Mouse (Mus musculus): ENCODE measurements around the gene Hacd2. TPM values are rescaled to one million over a fixed set of nuclear protein-coding genes. Genes with fewer than 3 reads are reported as not detected.
A peak's percentile ranks its signal among the peaks of the same experiment; 100 is the strongest.

The Hacd2 gene
- polyA plus RNA-seq, 1 experiment, result 171 TPM

DNA sequence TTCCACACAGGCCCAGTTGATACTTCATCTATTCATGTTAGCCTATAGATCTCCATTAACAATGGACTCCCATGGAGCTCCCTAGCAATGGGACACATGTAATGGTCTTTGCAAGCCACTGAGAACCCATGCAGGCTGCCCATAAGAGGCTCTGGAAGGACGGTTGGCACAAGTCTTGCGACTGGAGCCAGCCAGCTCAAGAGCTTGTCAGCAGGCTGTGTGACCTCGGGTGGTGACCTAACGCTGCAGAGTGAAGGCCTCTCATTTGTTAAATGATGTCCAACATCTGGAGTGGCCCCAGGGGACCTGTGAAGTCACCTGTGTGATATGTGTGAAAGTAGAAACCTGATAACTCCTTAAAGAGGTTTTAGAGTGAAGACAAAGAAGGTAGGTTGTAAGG, 25.2 kb upstream of the Hacd2 start:
- Histone ChIP-seq H3K27ac (replicated peaks; ENCODE audit: low read depth, low read length) (peak overlapping the region; percentile 82), H3K4me1 (ENCODE audit: control insufficient read depth, insufficient read depth, insufficient read length, low read length) (peaks cover 27% of the 10 kb centered on the region), H3K4me3 (ENCODE audit: insufficient read depth, low read depth, low read length) (no peak overlapping the region)

DNA sequence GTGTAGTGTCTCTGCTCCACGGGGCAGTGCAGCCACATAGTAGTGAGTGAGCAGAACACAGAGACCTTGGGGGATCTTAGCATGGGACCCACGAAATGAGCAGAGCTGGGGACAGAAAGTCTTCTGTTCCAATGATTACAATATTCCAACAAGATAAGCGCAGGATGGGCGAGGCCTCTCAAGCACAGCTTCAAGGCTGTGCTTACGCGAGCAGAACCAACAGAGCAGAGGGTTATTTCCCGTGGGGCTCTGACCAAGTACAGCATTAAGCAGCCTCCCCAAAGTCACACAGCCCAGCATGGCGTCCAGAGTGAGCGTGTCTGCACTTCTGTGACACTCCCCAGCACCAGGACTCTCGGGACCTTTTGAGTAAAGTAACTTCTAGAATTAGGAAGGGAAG, 24.7 kb upstream of the Hacd2 start:
- no peak overlapping the region for H3K4me3 ChIP-seq (ENCODE audit: insufficient read depth, low read depth, low read length)
- peaks cover 27% of the 10 kb centered on the region for H3K4me1 ChIP-seq (ENCODE audit: control insufficient read depth, insufficient read depth, insufficient read length, low read length)
- H3K27ac ChIP-seq (replicated peaks; ENCODE audit: low read depth, low read length), result peak overlapping the region; percentile 82

DNA sequence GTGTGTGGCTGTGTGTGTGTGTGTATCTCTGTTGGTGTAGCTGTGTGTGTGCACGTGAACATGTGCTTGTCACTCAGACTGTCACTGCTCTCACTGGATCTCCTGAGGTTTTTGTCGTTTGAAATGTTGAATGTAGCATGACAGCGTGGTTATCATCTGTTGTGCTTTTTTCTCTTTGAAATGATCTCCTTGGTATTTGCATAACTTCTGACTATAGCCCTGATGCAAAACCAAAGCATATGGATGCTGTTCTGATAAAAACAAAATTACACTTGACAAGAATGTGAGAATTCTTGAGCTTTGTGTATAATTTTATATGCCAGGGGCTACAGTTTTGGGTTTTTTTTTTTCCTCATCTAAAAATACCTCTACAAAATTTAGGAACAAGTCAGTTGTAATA, 23.2 kb upstream of the Hacd2 start:
- no peak overlapping the region for H3K27ac ChIP-seq (replicated peaks; ENCODE audit: low read depth, low read length)

DNA sequence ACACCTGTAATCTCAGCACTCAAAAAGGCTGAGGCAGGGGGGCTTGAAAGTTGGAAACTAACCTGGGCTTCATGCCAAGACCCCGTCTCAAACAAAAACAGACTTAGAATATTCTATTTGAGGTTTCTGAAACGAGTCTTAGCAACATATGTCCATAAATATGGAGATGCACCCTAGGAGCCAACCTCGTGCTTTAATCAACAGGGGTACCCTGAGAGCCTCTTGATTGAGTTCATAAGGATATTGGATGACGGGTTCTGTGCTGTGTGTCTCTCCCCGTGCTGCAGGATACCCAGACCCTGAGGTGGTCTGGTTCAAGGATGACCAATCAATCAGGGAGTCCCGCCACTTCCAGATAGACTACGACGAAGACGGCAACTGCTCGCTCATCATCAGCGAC, 22.2 kb upstream of the Hacd2 start:
- no peak overlapping the region for H3K4me3 ChIP-seq (ENCODE audit: insufficient read depth, low read depth, low read length)

More for the DNA sequence above, 23.2 kb upstream of the Hacd2 start:
- H3K4me1 ChIP-seq (ENCODE audit: control insufficient read depth, insufficient read depth, insufficient read length, low read length), result peaks cover 21% of the 10 kb centered on the region
- no peak overlapping the region for H3K4me3 ChIP-seq (ENCODE audit: insufficient read depth, low read depth, low read length)

DNA sequence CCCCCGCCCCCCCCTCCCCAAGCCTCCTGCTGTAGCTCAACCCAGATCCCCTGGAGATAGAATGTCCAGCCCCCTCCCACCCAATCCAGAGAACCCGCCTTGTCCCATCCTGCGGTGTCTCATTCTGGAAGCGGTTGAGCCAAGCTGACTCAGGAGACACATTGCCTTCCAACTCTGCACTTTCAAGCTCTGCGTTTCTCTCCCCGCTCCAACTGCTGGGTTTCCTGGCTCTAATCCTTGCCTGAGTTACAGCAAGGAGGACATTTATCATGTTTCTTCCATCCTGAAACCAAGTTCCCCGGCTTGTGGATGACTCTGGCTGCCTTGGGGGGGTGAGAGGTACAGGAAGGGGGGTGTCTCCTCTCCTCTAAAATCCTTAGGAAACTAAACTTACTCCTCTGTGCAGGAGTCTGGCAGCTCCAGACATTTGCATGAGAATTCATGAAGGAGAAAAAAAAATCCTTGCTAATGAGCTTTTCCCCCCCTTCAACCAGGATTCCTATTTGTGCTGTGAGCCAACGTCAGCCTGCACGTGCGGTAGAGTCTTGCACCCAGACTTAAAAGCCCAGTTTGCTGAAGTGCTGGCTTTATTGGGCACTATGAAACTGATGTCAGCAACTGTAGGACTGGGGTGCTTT, 21.2 kb upstream of the Hacd2 start:
- peak overlapping the region; percentile 21; the same call in 1 of the 2 replicates for H3K27ac ChIP-seq (replicated peaks; ENCODE audit: low read depth, low read length)
- H3K4me1 ChIP-seq (ENCODE audit: control insufficient read depth, insufficient read depth, insufficient read length, low read length), result peaks cover 11% of the 10 kb centered on the region
- no peak overlapping the region for H3K4me3 ChIP-seq (ENCODE audit: insufficient read depth, low read depth, low read length)

More for the DNA sequence above, 22.2 kb upstream of the Hacd2 start:
- Histone ChIP-seq H3K4me1 (ENCODE audit: control insufficient read depth, insufficient read depth, insufficient read length, low read length) (peaks cover 15% of the 10 kb centered on the region), H3K27ac (replicated peaks; ENCODE audit: low read depth, low read length) (no peak overlapping the region)

DNA sequence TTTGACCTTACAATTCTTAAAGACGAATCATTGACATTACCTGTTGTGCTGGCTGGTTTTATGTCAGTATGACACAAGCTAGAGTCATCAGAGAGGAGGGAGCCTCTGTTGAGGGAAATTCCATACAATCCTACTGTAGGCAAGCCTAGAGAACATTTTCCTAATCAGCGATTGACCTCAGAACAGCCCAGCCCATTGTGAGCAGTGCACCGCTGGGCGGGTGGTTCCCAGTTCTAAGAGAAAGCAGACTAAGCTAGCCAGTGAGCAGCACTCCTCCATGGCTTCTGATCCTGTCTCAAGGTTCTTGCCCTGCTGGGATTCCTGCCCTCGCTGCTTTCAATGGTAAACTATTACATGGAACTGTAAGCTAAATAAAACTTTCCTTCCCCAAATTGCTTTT, 17.9 kb upstream of the Hacd2 start:
- Histone ChIP-seq H3K27ac (replicated peaks; ENCODE audit: low read depth, low read length) (no peak overlapping the region), H3K4me3 (ENCODE audit: insufficient read depth, low read depth, low read length) (no peak overlapping the region), H3K4me1 (ENCODE audit: control insufficient read depth, insufficient read depth, insufficient read length, low read length) (peaks cover 7% of the 10 kb centered on the region)

DNA sequence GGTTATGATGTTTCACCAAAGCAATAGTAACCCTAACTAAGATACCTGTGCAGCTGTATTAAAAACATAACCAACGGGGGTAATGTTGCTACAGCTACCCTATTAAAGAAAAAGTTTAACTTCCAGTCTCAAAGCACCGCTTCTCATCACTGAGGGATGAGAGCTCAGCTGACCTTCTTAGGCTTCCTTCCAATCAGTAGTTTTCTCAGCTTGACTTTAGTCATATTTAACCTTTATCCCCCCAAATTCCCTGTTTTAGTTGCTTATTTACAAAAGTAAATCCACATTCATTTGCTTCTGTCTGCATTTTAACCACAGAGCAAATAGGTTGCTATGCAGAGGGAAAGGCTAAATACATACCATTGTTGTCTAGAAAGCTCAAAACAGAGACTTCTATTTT, 17.5 kb upstream of the Hacd2 start:
- H3K4me1 ChIP-seq (ENCODE audit: control insufficient read depth, insufficient read depth, insufficient read length, low read length), result peaks cover 7% of the 10 kb centered on the region
- H3K4me3 ChIP-seq (ENCODE audit: insufficient read depth, low read depth, low read length), result no peak overlapping the region
- no peak overlapping the region for H3K27ac ChIP-seq (replicated peaks; ENCODE audit: low read depth, low read length)

DNA sequence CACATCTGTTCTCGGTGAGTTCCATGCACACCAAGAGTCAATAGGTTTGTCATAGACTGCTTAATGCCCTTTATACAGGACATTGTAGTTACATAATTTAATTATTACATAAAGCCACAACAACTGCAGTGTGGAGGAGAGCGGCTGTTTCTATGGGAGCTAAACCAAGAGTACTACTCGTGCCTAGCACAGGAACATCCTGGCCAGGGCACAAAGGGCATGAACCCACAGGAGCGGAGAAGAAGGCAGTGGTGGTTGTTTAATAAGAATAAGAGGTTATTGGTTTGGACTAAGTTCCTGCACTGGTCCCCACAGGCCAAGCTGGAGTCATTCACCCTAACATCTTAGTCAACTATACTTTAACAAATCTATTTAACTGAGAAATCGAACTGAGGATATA, 16.0 kb upstream of the Hacd2 start:
- Histone ChIP-seq H3K4me1 (ENCODE audit: control insufficient read depth, insufficient read depth, insufficient read length, low read length) (peaks cover 6% of the 10 kb centered on the region), H3K4me3 (ENCODE audit: insufficient read depth, low read depth, low read length) (no peak overlapping the region), H3K27ac (replicated peaks; ENCODE audit: low read depth, low read length) (peak overlapping the region; percentile 66)

DNA sequence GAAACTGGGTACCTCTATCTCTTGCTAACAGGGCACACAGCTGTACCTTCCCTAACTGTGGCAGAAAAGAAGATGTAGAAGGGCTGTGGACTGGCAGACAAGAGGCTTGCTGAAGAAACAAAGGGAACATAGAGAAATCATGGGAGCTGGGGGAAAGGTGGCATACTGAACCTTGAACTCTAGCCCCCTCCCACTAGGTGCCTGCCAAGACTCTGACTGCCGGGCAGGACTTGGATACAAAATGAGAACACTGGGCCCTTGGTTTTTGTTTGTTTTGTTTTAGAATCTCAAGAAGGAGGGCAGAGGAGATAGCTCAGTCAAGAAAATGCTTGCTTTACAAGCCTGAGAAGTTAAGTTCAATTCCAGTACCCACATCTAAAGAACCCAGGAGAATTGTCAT, 14.9 kb upstream of the Hacd2 start:
- Histone ChIP-seq H3K4me3 (ENCODE audit: insufficient read depth, low read depth, low read length) (no peak overlapping the region), H3K4me1 (ENCODE audit: control insufficient read depth, insufficient read depth, insufficient read length, low read length) (peaks cover 4% of the 10 kb centered on the region; the same call in 1 of the 2 replicates), H3K27ac (replicated peaks; ENCODE audit: low read depth, low read length) (no peak overlapping the region)

DNA sequence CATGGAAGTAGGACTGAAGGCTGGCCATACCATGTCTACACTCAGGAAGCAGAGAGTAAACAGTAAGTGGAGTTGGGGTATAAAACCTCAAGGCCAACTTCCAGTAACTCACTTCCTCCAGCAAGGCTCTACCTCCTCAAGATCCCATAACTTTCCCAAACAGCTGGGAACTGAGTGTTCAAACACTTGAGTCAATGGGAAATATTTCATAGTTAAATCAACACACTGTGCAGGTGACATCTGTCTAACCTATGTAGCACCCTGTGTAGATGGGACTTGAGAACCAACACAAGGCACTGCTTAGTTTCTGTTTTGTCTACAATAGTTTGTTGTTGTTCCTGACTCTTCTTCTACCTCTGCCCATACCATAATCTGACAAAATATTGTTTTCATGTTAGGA, 13.8 kb upstream of the Hacd2 start:
- H3K4me1 ChIP-seq (ENCODE audit: control insufficient read depth, insufficient read depth, insufficient read length, low read length), result peaks cover 4% of the 10 kb centered on the region; the same call in 1 of the 2 replicates
- no peak overlapping the region for H3K4me3 ChIP-seq (ENCODE audit: insufficient read depth, low read depth, low read length)
- no peak overlapping the region for H3K27ac ChIP-seq (replicated peaks; ENCODE audit: low read depth, low read length)

DNA sequence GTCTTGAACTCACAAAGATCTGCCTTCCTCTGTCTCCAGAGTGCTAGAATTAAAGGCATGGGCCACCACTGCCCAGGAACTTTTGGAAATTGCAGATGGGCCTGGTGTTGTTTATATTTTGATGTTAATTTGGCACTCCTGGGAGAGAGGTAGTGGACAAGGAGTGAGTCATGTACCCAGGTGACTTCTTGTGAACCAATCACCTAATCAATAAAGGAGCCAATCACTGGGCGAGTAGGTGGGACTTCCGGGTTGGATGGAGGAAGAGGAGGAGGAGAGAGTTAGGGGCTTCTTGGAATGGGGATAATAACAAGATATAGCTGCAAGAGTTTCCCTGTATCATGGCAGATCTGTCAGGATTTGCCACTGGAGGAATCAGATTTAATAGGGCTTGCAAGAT, 8.7 kb upstream of the Hacd2 start:
- H3K4me1 ChIP-seq (ENCODE audit: control insufficient read depth, insufficient read depth, insufficient read length, low read length), result peaks cover 2% of the 10 kb centered on the region; the same call in 1 of the 2 replicates
- no peak overlapping the region for H3K27ac ChIP-seq (replicated peaks; ENCODE audit: low read depth, low read length)
- H3K4me3 ChIP-seq (ENCODE audit: insufficient read depth, low read depth, low read length), result no peak overlapping the region

DNA sequence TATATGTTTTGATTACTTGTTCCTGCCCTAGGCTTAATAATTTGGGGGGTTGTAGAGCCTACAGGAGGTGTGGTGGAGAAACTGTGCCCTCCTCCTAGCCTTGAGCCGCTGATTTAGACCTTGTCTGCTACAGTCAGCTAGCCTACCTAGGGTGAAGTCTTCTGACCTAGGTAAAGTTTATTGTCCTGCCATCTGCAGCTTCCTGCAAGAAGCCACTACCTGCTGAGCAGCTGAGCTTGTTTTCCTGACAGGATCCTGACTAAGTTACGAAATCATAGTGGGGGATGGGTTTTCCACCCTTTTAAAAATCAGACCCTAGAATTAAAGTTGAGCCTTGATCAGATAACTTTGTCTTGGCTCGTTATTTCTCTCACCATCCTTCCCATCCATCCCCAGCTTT, 5.7 kb upstream of the Hacd2 start:
- Histone ChIP-seq H3K27ac (replicated peaks; ENCODE audit: low read depth, low read length) (no peak overlapping the region), H3K4me1 (ENCODE audit: control insufficient read depth, insufficient read depth, insufficient read length, low read length) (no peaks in the 10 kb centered on the region; the same call in 1 of the 2 replicates), H3K4me3 (ENCODE audit: insufficient read depth, low read depth, low read length) (no peak overlapping the region)

DNA sequence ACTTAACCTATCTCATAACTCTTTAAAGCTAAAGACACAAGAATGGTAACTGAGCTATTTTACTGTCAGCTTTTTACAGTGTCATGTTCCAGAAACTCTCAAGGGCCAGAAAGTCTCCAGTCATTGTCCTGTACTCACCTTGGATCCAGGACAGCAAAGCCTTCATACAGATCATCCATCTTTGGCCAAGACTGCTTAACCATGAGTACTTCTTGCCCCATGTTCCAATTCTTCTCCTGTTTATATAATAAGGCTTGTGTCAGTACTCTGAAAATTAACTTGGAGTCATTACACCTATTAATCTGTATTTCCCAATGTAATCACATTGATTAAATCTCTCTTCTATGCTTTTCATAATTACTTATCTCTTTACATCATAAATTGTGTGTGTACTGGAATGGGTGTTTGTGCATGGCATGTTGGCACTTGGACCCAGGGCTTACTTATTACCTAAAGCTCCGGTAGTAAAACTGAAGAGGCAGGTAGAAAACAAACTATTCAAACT, 3.7 kb upstream of the Hacd2 start:
- no peak overlapping the region for H3K27ac ChIP-seq (replicated peaks; ENCODE audit: low read depth, low read length)

DNA sequence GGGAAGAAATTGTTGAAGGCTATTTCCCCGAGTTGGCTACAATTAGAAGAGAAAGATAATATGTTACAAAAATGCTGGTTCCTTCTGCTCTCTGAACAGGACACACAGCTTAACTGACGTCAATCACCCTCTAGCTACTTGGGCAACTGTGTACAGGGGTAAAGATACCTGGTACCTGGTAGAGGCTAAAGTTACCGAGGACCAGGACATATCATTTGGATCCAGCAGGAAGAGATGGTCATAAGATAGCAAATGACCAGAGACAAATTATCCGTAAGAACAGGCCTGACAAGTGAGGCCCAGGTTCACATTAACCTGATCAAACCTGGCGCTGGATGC, 356 bp upstream of the Hacd2 start:
- H3K4me3 ChIP-seq (ENCODE audit: insufficient read depth, low read depth, low read length), result peak overlapping the region; percentile 63
- peak overlapping the region; percentile 26; the same call in 1 of the 2 replicates for H3K27ac ChIP-seq (replicated peaks; ENCODE audit: low read depth, low read length)
- no peaks in the 10 kb centered on the region for H3K4me1 ChIP-seq (ENCODE audit: control insufficient read depth, insufficient read depth, insufficient read length, low read length)

More for the DNA sequence above, 3.7 kb upstream of the Hacd2 start:
- no peak overlapping the region for H3K4me3 ChIP-seq (ENCODE audit: insufficient read depth, low read depth, low read length)
- H3K4me1 ChIP-seq (ENCODE audit: control insufficient read depth, insufficient read depth, insufficient read length, low read length), result no peaks in the 10 kb centered on the region

DNA sequence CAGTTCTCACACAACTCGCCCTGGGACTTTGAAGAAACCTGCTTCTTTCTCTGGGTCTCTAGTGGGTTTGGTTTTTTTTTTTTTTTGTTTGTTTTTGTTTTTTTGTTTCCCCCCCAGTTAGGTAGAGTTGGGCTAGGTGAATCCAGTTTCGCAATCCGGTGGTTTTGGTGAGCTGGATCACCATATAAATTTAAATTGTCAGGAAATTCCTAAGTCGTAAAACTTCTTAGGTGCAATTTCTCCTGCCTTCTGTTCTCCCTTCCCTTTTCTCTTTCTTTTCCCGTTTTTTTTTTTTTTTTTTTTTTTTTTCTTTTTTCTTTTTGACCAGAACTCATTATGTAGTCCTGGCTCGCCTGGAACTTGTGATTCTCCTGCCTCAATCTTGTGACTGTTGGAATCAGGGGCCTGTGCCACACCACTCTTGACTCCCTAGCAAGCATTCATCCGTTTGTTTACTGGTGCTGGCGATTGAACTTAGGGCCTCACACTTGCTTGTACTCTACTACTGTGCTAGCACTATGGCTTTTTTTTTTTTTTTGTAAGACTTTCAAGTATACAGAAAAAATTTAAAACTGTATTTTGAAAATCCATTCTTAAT, 1.0 kb downstream of the Hacd2 start:
- Histone ChIP-seq H3K4me1 (ENCODE audit: control insufficient read depth, insufficient read depth, insufficient read length, low read length) (no peaks in the 10 kb centered on the region), H3K27ac (replicated peaks; ENCODE audit: low read depth, low read length) (peak overlapping the region; percentile 80), H3K4me3 (ENCODE audit: insufficient read depth, low read depth, low read length) (peak overlapping the region; percentile 87)

DNA sequence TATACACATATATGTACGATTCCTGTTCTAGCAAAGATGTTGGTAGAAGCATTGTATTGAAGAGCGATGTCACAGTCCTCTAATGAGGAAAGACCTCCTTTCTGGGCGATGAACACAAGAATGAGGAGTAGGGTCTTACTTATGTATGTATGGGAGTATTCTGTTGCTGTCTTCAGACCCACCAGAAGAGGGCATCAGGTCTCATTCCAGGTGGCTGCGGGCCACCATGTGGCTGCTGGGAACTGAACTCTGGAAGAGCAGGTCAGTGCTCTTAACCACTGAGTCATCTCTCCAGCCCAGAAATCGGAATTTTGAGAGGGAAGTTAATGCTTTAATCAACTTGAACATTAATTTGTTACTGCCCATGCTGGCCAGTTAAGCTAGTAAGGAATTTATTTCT, 2.1 kb downstream of the Hacd2 start:
- H3K27ac ChIP-seq (replicated peaks; ENCODE audit: low read depth, low read length), result no peak overlapping the region
- no peaks in the 10 kb centered on the region for H3K4me1 ChIP-seq (ENCODE audit: control insufficient read depth, insufficient read depth, insufficient read length, low read length)
- H3K4me3 ChIP-seq (ENCODE audit: insufficient read depth, low read depth, low read length), result no peak overlapping the region

All from brown adipose tissue, adult 24 weeks (tissue).